Mouse (Mus musculus) lung, postnatal 0 days (tissue): ENCODE data around the gene Hba-a2.

Experiments
- CTCF ChIP-seq: IDR thresholded peaks from 2 replicates; pipeline ENCODE4 v1.5.1; 2016; ENCODE audit warnings: antibody characterized with exemption, mild to moderate bottlenecking
- EP300 ChIP-seq: IDR thresholded peaks from 2 replicates; pipeline ENCODE4 v1.6.1; 2016; ENCODE audit warnings: antibody characterized with exemption, mild to moderate bottlenecking, control low read depth

DNA sequence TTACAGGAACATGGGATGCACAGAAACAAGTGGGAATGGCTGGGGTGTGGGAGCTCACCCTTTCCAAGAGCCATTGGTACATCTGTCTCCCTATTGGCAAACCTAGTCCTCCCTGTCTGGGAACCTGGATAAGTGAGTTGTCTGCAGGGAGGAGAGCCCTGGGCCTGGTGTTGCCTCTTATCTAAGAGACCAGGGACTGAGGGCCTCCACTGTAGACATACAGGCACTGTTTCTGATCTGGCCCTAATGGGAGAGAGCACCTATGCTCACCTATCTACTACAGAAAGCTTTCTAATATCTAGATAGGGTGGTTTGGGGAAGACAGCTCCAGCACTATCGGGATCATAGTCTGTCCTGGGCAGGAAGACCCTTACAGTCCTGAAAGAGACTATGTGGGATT is 40.1 kb upstream of the Hba-a2 start:
- no peak for TF ChIP-seq CTCF
- no peak for TF ChIP-seq EP300
